Mouse (Mus musculus) T-cell, adult 2 months (primary cell): ENCODE results near the gene Rffl.
A peak's percentile ranks its signal among the peaks of the same experiment; 100 is the strongest.
"Not testable (repeated sequence)": the region's sequence is repeated elsewhere in the genome, so short reads cannot be mapped to it uniquely, and the experiment has no call there.

Source experiments
- DNase-seq: peaks from one replicate; pipeline ENCODE4 v3.0.0; 2022; ENCODE audit warnings: low spot score

The Rffl gene

GRCm38 (mm10) chr11:82845415-82846078 lies 25.5 kb downstream of the Rffl start:
- DNase-seq, result no peak

- no peak for DNase-seq
These were observed 26.1 kb downstream of the Rffl start for GRCm38 (mm10) chr11:82844771-82845414.

GRCm38 (mm10) chr11:82838511-82838910 lies 32.5 kb downstream of the Rffl start:
- DNase-seq, result no peak

GRCm38 (mm10) chr11:82837848-82838247 lies 33.2 kb downstream of the Rffl start:
- DNase-seq, result no peak

DNA sequence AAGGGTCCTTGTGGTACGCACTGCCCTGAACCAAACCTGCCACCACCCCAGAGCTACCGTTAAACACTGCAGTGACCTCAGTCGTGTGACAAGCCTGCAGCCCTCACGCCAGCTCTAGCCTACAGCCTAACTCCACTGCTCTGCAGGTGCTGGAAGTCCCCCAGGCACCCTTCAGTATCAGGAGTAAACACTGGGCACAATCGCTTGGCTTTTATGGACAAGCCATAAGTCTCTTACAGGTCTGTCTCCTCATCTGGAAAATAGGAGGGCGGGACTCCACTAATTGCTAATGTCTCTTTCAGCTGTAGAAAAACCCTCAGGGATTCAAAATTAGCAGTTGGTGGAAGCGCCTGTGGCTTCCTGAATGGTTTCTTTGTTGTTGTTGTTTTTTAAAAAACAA lies 33.8 kb downstream of the Rffl start:
- no peak for DNase-seq

DNA sequence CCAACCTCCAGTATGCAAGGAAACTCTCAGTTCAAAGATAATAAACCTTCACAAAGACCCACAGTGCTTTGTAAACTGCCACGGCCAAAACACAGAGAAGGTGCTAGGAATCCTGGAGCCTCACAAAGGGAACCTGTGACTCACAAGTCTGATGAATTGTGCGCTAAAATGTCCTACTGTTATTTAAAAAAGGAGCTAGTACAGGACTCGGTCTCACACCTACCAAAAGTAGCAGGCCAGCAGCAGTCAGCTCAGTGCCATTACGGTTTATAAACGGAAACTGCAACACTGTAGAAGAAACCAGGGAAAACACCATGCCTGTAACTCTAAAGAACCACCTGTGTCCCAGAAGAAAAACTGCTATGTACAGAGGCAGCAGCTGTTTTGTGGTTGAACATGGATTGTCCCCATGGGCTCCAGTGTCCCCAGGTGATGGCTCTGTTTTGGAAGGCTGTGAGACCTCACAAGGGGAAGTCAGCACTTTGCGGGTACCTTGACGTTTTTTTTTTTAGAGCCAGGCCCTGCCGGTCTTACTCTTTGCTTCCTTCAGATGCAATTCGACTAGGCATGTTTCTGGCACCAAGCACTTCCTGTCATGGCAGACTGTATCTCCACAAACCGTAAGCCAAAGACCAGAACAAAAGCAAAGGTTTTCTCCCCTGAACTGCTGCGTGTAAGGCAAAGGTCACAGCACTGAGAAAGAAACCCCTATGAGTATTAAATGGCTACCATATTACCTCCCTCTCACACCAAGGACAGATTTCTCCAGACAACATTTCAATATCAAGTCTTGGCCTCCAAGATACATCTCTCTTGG lies 35.2 kb downstream of the Rffl start:
- DNase-seq, result no peak

GRCm38 (mm10) chr11:82834359-82834758 lies 36.7 kb downstream of the Rffl start:
- DNase-seq, result not testable (repeated sequence)

- DNase-seq, result no peak
These were observed 37.1 kb downstream of the Rffl start for GRCm38 (mm10) chr11:82833929-82834328.

- not testable (repeated sequence) for DNase-seq
These were observed 38.6 kb downstream of the Rffl start for GRCm38 (mm10) chr11:82832402-82832801.

GRCm38 (mm10) chr11:82831008-82831893 lies 39.8 kb downstream of the Rffl start:
- DNase-seq, result no peak

- no peak for DNase-seq
These were observed 44.2 kb downstream of the Rffl start for GRCm38 (mm10) chr11:82826818-82827217.

GRCm38 (mm10) chr11:82820788-82821456 lies 50.1 kb downstream of the Rffl start:
- DNase-seq, result no peak

DNA sequence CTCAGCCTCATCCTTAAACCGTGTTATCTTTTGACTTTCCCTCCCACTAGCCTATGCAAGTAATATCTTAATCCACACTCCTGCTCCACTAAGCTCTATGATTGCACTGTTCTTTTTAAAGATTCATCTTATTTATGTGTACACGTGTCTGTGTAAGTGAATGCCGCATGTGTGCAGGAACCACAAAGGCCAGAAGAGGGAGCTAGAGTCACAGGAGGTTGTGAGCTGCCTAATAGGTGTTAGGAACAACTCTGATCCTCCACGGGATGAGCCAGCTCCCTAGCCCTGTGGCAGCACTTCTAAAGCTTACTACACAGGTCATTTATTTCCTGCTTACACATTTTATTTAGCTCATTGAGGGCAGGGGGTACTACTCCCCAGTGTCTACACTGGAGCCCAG lies 51.7 kb downstream of the Rffl start:
- DNase-seq, result peak; percentile 34

DNA sequence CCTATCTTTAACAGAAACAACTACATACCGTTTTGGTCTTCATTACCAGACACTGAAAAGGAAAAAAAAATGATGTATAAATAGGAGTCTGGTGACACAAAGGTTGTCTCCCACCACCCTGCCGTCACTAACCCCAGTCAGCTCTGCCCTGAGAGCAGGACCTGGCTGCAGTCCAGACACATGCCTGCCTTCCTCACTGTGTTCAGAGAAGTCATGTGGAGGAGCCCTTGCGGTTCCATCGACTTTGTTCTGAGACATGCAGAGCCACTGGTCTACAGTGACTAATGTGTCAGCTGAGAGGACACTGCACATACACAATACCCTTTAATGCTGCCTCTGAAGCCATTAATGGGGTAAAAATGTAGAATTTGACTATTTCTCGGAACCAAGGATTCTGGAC lies 62.5 kb downstream of the Rffl start:
- no peak for DNase-seq

- no peak for DNase-seq
These were observed 63.6 kb downstream of the Rffl start for GRCm38 (mm10) chr11:82807370-82807769.

DNA sequence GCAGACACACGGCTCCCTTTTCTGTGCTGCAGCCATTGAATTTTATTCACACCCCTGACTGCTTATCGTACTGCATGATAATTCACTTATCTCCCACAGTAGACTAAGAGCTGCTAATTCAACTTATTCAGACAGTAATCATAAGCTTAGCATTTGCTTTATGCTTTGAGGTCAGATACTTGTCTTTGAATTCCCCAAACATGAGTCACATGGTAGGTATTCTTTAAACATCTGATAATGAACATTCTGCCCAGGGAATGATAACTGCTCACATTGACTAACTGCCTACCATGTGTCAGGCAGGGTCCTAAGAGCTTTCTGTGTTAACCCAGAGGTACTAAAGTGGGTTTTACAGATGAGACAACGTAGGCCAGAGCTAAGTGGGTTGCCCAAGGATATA lies 64.4 kb downstream of the Rffl start:
- DNase-seq, result no peak

GRCm38 (mm10) chr11:82783453-82783852 lies 87.6 kb downstream of the Rffl start:
- DNase-seq, result no peak

DNA sequence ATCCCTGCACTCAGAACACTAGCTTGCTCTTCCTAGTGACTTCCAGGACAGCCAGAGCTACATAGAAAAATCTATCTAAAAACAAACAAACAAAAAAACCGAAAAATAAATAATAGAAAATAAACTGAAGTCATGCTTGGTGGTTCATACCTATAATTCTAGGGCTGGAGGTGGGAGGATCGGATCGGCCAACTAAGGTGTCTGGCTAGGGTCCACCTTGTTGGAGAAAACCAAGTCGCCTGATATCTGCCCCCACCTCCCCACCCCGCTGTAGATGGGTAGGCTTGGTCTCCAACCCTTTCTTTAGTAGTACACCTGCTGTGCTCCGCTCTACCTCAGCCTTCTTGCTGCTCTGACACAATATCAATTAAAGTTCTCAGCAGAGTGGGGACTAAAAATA lies 88.8 kb downstream of the Rffl start:
- no peak for DNase-seq

DNA sequence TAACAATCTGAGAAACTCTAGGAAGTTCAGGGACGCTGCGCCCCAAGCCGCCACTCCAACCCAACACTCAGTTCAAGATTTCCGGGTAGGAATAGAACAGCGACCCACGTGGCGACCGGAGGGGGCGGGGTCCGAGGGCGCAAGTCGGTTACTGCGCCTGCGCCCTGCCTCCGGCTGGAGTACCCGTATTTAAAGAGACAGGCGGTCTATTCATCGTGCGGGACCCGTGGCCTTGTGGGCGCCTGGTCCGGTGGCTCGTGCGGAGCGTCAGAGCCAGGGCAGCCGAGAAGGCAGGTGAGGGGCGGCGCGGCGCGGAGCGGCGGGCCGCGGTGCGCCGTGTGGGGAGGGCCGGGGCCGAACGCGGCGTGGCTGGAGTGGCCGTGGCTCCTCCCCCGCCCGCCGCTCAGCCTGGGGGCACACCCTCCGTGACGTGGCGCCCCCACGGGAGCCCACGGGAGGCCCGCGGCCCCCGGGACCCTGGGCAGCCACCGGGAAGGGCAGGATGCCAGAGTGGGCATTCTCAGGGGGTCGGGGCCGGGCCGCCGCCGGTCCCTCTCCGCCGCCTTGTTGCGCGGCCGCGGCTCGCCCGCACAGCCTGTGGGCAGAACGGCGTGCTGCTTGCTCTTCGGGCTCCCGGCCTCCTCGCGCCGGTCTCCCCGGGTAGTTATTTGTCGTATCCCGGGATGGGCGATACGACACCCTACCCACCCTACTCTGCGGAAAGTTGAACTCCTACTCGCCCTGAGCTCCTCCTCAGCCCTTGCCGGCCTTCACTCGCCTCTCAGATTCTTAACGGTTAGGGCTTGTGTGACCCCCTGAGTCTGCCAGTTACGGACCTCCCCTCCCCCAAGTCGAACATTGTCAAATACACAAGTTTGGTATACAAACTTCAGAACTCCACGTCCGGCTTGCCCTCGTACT lies 89.8 kb downstream of the Rffl start, which contains the start of gene Lig3:
Lig3 (plus strand) TSS at position 126 of the 921 bp plus-strand sequence.
- peak; percentile 94 for DNase-seq

- no peak for DNase-seq
These were observed 90.9 kb downstream of the Rffl start for GRCm38 (mm10) chr11:82780134-82780533.
